Mouse (Mus musculus) heart, adult 2 months (tissue): Measurements from ENCODE around the gene Lrrc34. TPM values are rescaled to one million over a fixed set of nuclear protein-coding genes. Genes with fewer than 3 reads are reported as not detected.
A peak's percentile ranks its signal among the peaks of the same experiment; 100 is the strongest.

Experiments used
- DNase-seq, 2 experiments: peaks; one replicate each; pipeline ENCODE4 v3.0.0; 2021
- H3K27ac ChIP-seq: fragments of 200-600 bp; 2 replicates; pipeline ENCODE4 v1.8.1; 2022
- H3K27me3 ChIP-seq: fragments of 200-500 bp; 2 replicates; pipeline ENCODE4 v1.6.1; 2012; ENCODE audit warnings: mild to moderate bottlenecking, low read length, inconsistent platforms, mixed read lengths; ENCODE audit not compliant: control insufficient read depth, insufficient read depth
- H3K36me3 ChIP-seq: fragments of 200-500 bp; 2 replicates; pipeline ENCODE4 v1.6.1; 2012; ENCODE audit warnings: low read length, inconsistent platforms; ENCODE audit not compliant: control insufficient read depth, insufficient read depth
- H3K4me1 ChIP-seq: fragments of 200-500 bp; 2 replicates; pipeline ENCODE4 v1.6.1; 2011; ENCODE audit warnings: low read length; ENCODE audit not compliant: control insufficient read depth, insufficient read depth
- H3K4me3 ChIP-seq: fragments of 200-600 bp; 2 replicates; pipeline ENCODE4 v1.8.1; 2022
- H3K79me2 ChIP-seq: fragments of 200-500 bp; replicated peaks from 2 replicates; pipeline ENCODE4 v1.6.1; 2012; ENCODE audit warnings: mild to moderate bottlenecking, inconsistent platforms, low read length, moderate library complexity, mixed read lengths; ENCODE audit not compliant: control insufficient read depth, insufficient read depth
- H3K9ac ChIP-seq: fragments of 200-500 bp; 2 replicates; pipeline ENCODE4 v1.6.1; 2012; ENCODE audit warnings: low read depth, mild to moderate bottlenecking, control low read depth, inconsistent platforms, low read length, mixed read lengths
- CTCF ChIP-seq: fragments of 200-600 bp; IDR thresholded peaks from 2 replicates; pipeline ENCODE4 v1.8.1; 2022; ENCODE audit warnings: antibody characterized with exemption, mild to moderate bottlenecking, moderate library complexity
- EP300 ChIP-seq: fragments of 200-500 bp; IDR thresholded peaks from 2 replicates; pipeline ENCODE4 v1.6.1; 2011; ENCODE audit warnings: low read depth, low read length, control low read depth; ENCODE audit not compliant: insufficient read depth
- POLR2A ChIP-seq: fragments of 200-500 bp; IDR thresholded peaks from 2 replicates; pipeline ENCODE4 v1.6.1; 2011; ENCODE audit warnings: mild to moderate bottlenecking, low read depth, low read length, control low read depth; ENCODE audit not compliant: insufficient read depth
- WGBS: fragments of 180-500 bp; shearing (Covaris S2); methylation state at CpG from one replicate; pipeline ENCODE4 v1.1.7; 2018; 5-methylcytosine and 5-hydroxymethylcytosine counted together
- intact Hi-C: fragments of 180-260 bp; cut with DNase I; formaldehyde crosslinking; loops from one replicate; pipeline ENCODE4 v1.15.1; 2025
- polyA plus RNA-seq: library from polyadenylated mRNA; depleted of rRNA; stranded (reverse); fragments of >200 nt; gene quantifications from 2 replicates; pipeline ENCODE4 v1.2.3, GENCODE M21; 2012
- total RNA-seq, 2 experiments: library from RNA; stranded (reverse); gene quantifications; 2 replicates each; pipeline ENCODE4 v1.2.3; 2021

Gene Lrrc34
- total and polyA plus RNA-seq, 3 experiments, result 0.06 TPM; not detected in 2

DNA sequence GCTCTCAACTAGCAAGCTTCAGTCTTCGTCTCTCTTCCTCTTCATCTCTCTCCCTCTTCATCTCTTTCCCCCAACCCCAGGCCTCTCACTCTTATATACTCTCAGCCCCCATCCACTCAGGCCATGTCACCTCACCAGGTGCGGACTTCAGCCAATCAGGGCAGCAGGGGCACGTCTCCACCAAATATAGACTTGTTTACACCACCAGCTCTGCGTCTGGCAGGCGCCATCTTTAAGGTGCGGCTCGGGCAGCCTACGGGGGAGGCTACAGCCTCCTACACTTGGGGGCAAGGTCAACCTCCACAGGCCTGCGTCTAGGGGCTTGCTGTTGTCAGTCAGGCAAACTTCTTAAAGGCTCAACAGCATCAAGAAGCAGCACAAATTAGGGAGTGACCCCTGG, 10.8 kb upstream of the Lrrc34 start:
- Histone ChIP-seq H3K79me2 (no peaks in the 10 kb centered on the region), H3K4me1 (no peaks in the 10 kb centered on the region), H3K4me3 (no peak overlapping the region), H3K27me3 (no peaks in the 10 kb centered on the region), H3K27ac (no peak overlapping the region), H3K9ac (no peak overlapping the region), H3K36me3 (no peaks in the 10 kb centered on the region)
- intact Hi-C loops, result no loop called here
- DNase-seq, result no peak
- WGBS, result 76% methylated on average over 9 of the region's 9 CpGs
- TF ChIP-seq CTCF (no peak), EP300 (no peak)

GRCm38 (mm10) chr3:30655937-30656336, 8.3 kb upstream of the Lrrc34 start:
- intact Hi-C loops, result no loop called here
- no peak overlapping the region for H3K4me3 ChIP-seq

DNA sequence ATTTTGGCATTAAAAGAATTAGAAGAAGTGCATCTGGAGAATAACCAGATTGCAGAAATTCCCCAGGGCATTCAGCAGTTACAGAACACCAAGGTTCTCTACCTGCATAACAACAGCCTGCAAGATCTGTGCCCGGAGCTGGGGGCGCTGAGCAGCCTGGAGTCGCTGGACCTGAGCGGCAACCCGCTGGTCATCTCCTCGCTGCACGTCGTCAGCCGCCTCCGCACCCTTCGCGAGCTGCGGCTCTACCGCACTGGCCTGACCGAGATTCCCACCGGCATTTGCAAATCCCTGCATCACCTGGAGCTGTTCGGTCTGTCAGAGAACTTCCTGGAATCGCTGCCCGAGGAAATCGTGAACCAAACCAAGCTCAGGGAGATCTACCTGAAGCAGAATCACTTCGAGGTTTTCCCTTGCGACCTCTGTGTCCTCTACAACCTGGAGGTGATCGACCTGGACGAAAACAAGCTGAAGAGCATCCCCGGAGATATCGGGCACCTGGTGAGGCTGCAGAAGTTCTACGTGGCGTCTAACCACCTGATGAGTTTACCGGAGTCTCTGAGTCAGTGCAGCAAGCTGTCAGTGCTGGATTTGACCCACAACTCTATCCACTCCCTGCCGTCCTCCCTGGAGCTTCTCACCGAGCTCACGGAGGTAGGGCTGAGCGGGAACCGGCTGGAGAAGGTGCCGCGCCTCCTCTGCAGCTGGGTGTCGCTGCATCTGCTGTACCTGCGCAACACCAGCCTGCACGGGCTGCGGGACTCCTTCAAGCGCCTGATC, 2.6 kb upstream of the Lrrc34 start:
- H3K4me3 ChIP-seq, result no peak overlapping the region
- WGBS, result 1% methylated on average over 41 of the region's 41 CpGs
- no peaks in the 10 kb centered on the region for H3K36me3 ChIP-seq
- H3K27me3 ChIP-seq, result peaks cover 7% of the 10 kb centered on the region
- peak in 1 of 2 experiments; percentile 4 for DNase-seq
- no peak overlapping the region for H3K27ac ChIP-seq
- TF ChIP-seq CTCF (peak; percentile 23), EP300 (no peak), POLR2A (no peak)
- no peak overlapping the region for H3K9ac ChIP-seq
- intact Hi-C loops, result no loop called here
- no peaks in the 10 kb centered on the region; the same call in 1 of the 2 replicates for H3K4me1 ChIP-seq
- H3K79me2 ChIP-seq, result no peaks in the 10 kb centered on the region

More at GRCm38 (mm10) chr3:30655937-30656336, 8.3 kb upstream of the Lrrc34 start:
- Histone ChIP-seq H3K9ac (no peak overlapping the region), H3K27ac (no peak overlapping the region), H3K27me3 (no peaks in the 10 kb centered on the region), H3K4me1 (no peaks in the 10 kb centered on the region), H3K36me3 (no peaks in the 10 kb centered on the region), H3K79me2 (no peaks in the 10 kb centered on the region)
- WGBS, result 77% methylated on average over 5 of the region's 5 CpGs
- DNase-seq, result no peak
- TF ChIP-seq EP300, result no peak
- TF ChIP-seq POLR2A, result no peak
- no peak for TF ChIP-seq CTCF

DNA sequence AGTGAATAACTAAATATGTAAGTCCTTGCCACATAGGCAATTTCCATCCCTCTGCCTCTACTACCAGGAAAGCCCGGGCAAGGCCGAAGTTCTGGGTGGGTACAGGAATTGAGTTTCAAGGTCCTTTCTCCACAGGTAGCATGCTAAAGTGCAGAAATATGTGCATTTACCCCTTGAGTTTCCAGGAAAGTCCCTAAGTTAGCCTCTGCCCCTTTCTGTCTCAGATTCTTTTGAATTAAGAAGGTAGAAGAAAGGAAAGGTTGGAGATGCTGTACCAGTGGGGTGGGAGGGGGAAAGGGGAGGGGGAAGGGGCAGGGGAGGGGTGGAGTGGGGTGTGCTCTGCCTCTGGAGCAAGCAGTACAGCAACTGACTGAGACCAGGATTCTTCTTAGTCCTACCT, 797 bp upstream of the Lrrc34 start:
- Histone ChIP-seq H3K4me3 (no peak overlapping the region), H3K36me3 (no peaks in the 10 kb centered on the region), H3K4me1 (no peaks in the 10 kb centered on the region; the same call in 1 of the 2 replicates), H3K9ac (no peak overlapping the region), H3K27ac (no peak overlapping the region), H3K27me3 (peaks cover 7% of the 10 kb centered on the region), H3K79me2 (no peaks in the 10 kb centered on the region)
- intact Hi-C loops, result no loop called here
- TF ChIP-seq POLR2A (no peak), EP300 (no peak), CTCF (no peak)
- DNase-seq, result no peak
- 97% methylated on average over 2 of the region's 2 CpGs for WGBS

DNA sequence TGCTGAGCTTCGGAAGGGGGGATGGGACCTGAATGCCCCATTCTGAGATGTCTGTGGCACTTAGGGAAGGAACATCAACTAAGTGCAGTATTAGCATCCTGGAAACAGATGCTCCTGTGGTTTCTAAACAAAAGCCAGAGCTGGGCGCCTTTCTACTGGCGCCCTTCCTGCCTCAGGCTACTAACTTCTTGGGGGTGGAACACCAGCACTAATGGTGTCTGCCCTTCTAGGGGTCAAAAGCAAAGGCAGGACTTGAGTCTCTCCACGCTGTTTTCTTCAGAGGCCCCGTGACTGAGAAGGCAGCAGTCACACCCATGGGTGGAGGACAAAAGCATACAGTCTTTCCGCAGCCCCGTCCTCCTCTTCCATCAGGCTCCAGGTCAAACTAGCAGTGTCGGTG, 908 bp downstream of the Lrrc34 start:
- no peaks in the 10 kb centered on the region; the same call in 1 of the 2 replicates for H3K4me1 ChIP-seq
- H3K27me3 ChIP-seq, result peaks cover 7% of the 10 kb centered on the region
- no peak overlapping the region for H3K9ac ChIP-seq
- H3K36me3 ChIP-seq, result no peaks in the 10 kb centered on the region
- WGBS, result 42% methylated on average over 8 of the region's 8 CpGs
- DNase-seq, result no peak
- intact Hi-C loops, result no loop called here
- H3K79me2 ChIP-seq, result no peaks in the 10 kb centered on the region
- no peak overlapping the region for H3K4me3 ChIP-seq
- H3K27ac ChIP-seq, result no peak overlapping the region
- TF ChIP-seq CTCF, result no peak
- no peak for TF ChIP-seq EP300
- TF ChIP-seq POLR2A, result no peak

DNA sequence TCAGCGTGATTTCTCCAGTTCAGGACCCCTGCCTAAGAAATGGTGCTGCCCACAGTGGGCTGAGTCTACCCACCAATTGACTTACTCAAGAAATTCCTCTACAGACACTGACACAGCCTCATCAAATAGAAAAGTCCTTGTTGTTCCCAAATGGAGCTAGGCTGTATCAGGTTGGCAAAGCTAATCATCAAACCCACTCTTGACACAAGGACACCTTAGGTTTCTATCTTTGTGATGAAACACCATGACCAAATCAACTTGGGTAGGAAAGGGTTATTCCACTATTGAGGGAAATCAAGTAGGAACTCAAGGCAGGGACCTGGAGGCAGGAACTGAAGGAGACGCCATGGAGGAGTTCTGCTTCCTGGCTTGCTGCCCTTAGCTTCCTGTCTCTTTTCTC, 3.5 kb downstream of the Lrrc34 start, which contains the start of gene Lrriq4:
TSS of gene Lrriq4 (plus strand) at position 301 of the 400 bp plus-strand sequence.
- H3K27me3 ChIP-seq, result no peaks in the 10 kb centered on the region
- H3K27ac ChIP-seq, result no peak within 1 kb of the TSS
- intact Hi-C loops, result no loop called here
- H3K79me2 ChIP-seq, result no peaks in the 10 kb centered on the region
- H3K4me1 ChIP-seq, result no peaks in the 10 kb centered on the region
- DNase-seq, result no peak
- 58% methylated on average over 2 of the region's 2 CpGs for WGBS
- H3K9ac ChIP-seq, result no peak within 1 kb of the TSS
- no peak for TF ChIP-seq CTCF
- TF ChIP-seq EP300, result no peak
- TF ChIP-seq POLR2A, result no peak
- H3K36me3 ChIP-seq, result no peaks in the 10 kb centered on the region
- H3K4me3 ChIP-seq, result no peak within 1 kb of the TSS
